Mouse (Mus musculus): ENCODE results near the gene Btbd17. TPM values are rescaled to one million over a fixed set of nuclear protein-coding genes. Genes with fewer than 3 reads are reported as not detected.

Gene Btbd17
- polyA plus RNA-seq (2015; fragmentation: Nextera tagmentation; extraction: Ambion mirVana) = 0.71 and 0.87 TPM in 2 replicates

DNA sequence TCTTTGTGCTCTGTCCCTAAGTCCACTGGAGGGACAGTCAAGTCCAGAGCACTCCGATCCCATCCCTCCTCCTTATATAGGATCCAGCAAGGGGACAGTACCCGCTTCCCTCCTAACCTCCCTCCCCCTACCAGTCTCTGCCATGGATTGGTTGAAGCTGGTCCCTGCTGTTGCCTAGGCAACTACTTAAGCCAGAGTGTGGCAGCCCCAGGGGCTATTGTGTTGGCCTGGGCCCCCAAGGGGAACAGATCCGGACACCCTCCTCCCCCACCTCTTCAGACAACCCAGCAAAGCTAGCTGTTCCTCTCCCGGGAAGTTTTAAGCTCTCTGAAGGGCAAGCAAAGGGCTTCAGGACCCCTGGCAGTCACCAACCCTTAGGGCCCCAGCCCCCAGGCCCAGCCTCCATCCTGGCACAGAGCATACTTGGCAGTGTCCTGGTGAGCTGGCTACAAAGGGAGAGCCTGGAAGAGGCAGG is at the start of gene Btbd17:
Gene Btbd17, minus strand, starts transcription at position 98 of the 475 bp plus-strand sequence.
- H3K9ac ChIP-seq (ENCODE audit: low read depth, low read length) = peak within 1 kb of the TSS; percentile 50

DNA sequence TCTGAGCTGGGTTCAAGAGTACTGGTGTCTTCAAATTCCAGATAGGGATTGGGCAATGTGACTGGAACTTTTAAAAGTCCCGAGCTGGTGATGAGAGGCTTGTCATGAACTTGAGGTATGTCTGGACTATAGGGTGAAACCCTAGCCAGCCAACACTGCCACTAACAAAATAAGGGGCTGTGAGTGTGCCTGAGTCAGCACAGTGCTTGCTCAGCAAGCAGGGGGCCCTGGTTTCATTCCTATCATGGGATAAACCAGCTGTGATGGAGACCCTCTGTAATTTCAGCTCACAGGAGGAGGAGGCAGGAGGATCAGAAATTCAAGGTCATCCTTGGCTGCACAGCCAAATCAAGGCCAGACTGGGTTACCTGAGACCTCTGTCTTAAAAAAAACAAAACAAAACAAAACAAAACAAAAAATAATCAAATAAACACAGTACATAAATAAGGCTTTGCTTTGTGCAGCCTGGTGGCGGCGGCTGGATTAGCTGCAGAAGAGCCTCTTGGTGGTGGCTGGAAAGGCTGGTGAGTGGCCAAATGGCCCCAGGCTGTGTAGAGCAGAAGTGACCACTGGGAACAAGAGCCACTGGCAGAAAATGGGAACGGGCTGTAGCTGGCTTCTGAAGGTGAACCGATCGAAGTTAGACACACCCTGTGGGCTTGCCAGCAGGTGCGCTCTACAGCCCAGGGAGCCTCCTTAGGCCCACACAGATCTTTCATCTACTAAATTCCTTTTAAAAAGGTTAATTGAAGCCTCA is 48.9 kb upstream of the Btbd17 start:
- Histone ChIP-seq H3K4me1 (ENCODE audit: control insufficient read depth, insufficient read depth, low read length) (no peaks in the 10 kb centered on the region; the same call in 1 of the 2 replicates), H3K4me3 (ENCODE audit: low read length) (no peak overlapping the region), H3K27ac (ENCODE audit: low read length) (no peak overlapping the region), H3K36me3 (ENCODE audit: control insufficient read depth, insufficient read depth, low read length) (no peaks in the 10 kb centered on the region), H3K9ac (ENCODE audit: low read depth, low read length) (no peak overlapping the region), H3K4me2 (ENCODE audit: low read depth, low read length) (no peak overlapping the region), H3K9me3 (ENCODE audit: control insufficient read depth, low read length) (no peaks in the 10 kb centered on the region), H3K27me3 (replicated peaks; ENCODE audit: control insufficient read depth, insufficient read depth, low read length) (no peaks in the 10 kb centered on the region)
- 65% methylated on average over 7 of the region's 7 CpGs for WGBS
- no peak for ATAC-seq

More for the DNA sequence above, at the start of gene Btbd17:
- no peaks in the 10 kb centered on the region for H3K36me3 ChIP-seq (ENCODE audit: control insufficient read depth, insufficient read depth, low read length)
- no peaks in the 10 kb centered on the region for H3K9me3 ChIP-seq (ENCODE audit: control insufficient read depth, low read length)
- 11% methylated on average over 4 of the region's 4 CpGs for WGBS
- H3K27ac ChIP-seq (ENCODE audit: low read length) = peak within 1 kb of the TSS; percentile 28; the same call in 1 of the 2 replicates
- H3K4me2 ChIP-seq (ENCODE audit: low read depth, low read length) = peak within 1 kb of the TSS; percentile 69
- peak; percentile 41; the same call in 1 of the 2 replicates for ATAC-seq
- H3K27me3 ChIP-seq (replicated peaks; ENCODE audit: control insufficient read depth, insufficient read depth, low read length) = peaks cover 30% of the 10 kb centered on the region
- peak within 1 kb of the TSS; percentile 49 for H3K4me3 ChIP-seq (ENCODE audit: low read length)
- peaks cover 16% of the 10 kb centered on the region for H3K4me1 ChIP-seq (ENCODE audit: control insufficient read depth, insufficient read depth, low read length)

DNA sequence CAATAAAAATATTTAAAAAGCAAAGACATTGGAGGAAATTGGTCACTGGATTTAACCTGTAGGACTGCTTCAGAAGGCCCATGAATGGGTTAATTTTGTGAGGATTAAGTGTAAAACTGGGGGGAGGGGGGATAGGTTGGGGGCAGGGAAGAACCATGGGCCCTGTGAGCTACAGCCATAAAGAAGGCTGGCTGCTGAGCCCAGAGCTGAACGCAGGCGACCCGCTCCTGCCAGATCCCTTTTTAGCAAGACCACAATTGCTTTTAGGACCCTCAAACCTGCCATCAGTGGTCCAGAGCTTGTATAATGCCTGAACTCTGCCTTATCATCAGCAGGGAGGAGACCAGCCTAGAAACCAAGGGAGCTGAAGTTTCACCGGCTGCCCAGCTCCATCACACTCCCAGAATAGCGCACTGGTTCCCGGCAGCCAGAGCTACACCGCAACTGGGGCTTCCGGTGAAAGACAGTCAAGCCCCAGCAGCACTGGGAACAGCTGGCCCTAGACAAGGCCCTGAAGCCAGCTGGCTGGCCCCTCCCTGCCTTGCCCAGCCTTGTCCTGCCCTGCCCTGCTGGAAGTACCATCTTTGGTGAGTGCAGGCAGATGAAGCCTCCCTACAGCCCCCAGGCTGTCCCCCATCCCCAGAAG is 48.2 kb upstream of the Btbd17 start:
- 17% methylated on average over 8 of the region's 8 CpGs for WGBS
- Histone ChIP-seq H3K9ac (ENCODE audit: low read depth, low read length) (no peak overlapping the region), H3K4me3 (ENCODE audit: low read length) (no peak overlapping the region)

DNA sequence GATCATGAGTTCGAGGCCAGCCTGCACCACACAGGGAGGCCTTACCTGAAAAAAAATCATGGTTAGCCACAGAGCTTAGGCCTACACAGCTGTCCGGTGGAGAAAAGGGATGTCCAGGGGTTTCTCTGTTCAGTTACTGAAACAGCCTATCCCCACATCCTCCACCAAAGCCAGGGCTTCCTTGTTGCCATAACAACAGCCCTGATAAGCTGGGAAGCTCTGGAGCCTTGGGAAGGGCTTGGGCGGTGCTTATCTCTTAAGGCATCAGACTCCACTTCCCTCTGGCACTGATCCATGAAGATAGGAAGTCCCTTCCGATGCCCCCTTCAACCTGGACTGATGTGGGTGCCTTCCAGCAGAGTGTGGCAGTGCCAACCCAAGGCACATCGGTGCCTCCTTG is 37.4 kb upstream of the Btbd17 start:
- H3K36me3 ChIP-seq (ENCODE audit: control insufficient read depth, insufficient read depth, low read length) = no peaks in the 10 kb centered on the region
- H3K9ac ChIP-seq (ENCODE audit: low read depth, low read length) = no peak overlapping the region
- H3K4me2 ChIP-seq (ENCODE audit: low read depth, low read length) = no peak overlapping the region
- ATAC-seq = no peak
- 0 out of 2 replicates have a peak, but pooled peaks cover 2% of the 10 kb centered on the region for H3K9me3 ChIP-seq (ENCODE audit: control insufficient read depth, low read length)
- H3K27me3 ChIP-seq (replicated peaks; ENCODE audit: control insufficient read depth, insufficient read depth, low read length) = no peaks in the 10 kb centered on the region
- no peak overlapping the region for H3K4me3 ChIP-seq (ENCODE audit: low read length)
- WGBS = 44% methylated on average over 5 of the region's 5 CpGs
- H3K27ac ChIP-seq (ENCODE audit: low read length) = no peak overlapping the region
- peaks cover 18% of the 10 kb centered on the region for H3K4me1 ChIP-seq (ENCODE audit: control insufficient read depth, insufficient read depth, low read length)

More for the DNA sequence above, 48.2 kb upstream of the Btbd17 start:
- H3K27me3 ChIP-seq (replicated peaks; ENCODE audit: control insufficient read depth, insufficient read depth, low read length) = no peaks in the 10 kb centered on the region
- H3K27ac ChIP-seq (ENCODE audit: low read length) = no peak overlapping the region
- H3K4me1 ChIP-seq (ENCODE audit: control insufficient read depth, insufficient read depth, low read length) = no peaks in the 10 kb centered on the region; the same call in 1 of the 2 replicates
- H3K4me2 ChIP-seq (ENCODE audit: low read depth, low read length) = no peak overlapping the region
- peak; percentile 77 for ATAC-seq
- H3K9me3 ChIP-seq (ENCODE audit: control insufficient read depth, low read length) = no peaks in the 10 kb centered on the region
- H3K36me3 ChIP-seq (ENCODE audit: control insufficient read depth, insufficient read depth, low read length) = no peaks in the 10 kb centered on the region

DNA sequence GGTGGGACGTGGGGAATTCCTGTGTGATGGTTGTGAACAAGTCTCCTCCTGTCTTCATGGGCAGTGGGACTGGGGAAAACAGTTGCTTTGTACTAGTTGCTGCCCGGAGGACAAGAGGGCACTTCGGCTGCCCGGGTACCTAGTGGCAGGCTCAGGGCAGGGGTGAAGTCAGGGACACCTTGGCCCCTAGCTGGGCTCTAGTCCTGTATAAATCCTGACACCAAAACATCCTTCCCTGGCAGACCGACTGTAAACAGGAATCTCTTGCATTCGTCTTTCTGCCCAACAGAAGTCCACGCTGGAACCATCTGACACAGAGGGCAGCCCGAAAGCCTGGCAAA is 34.7 kb upstream of the Btbd17 start:
- ATAC-seq = 0 out of 2 replicates have a peak, but pooled peaks have one; percentile 34
- 21% methylated on average over 8 of the region's 8 CpGs for WGBS

DNA sequence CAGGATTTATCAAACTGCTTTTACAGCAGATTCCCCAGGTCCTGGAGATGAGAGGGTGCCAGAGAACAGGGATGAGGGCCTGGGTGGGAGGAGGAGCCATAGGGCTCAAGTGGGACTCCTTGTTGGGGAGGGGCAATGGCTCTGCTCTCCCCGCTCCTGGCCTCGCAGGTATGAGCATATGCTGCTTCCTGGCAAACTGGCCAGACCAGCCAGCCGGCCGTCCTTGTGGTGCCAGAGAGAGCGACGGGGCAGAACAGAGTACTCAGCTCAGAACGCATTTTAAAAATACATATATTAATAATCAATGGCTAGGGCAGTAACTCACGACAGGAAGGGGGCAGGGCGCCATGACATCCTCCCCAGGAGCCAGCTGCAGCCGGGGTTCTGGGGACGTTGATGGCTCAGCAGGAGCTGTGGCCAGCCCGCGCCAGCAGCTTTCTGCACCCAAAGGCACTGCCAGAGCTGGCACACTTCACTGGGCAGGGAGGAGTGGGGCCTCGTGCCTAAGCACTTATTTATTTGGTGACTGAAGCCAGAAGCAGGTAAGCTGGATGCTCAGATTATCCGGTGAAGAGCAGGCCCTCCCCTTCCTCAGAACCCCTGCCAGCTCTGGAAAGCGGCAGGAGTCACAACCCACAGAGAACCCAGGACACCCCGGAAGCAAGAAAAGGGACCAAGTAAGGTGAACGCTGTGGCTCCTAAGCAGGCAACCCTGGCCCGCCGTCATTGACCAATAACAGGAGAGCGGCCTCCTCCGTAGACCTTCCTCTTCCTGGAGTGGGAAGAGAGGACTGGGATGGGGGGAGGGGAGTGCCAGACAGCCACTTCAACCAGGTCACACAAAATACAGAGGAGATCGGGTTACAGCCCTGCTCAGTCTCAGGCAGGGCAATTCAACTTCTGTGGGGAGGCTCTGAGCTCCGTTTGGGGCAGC is 34.0 kb upstream of the Btbd17 start:
- H3K9ac ChIP-seq (ENCODE audit: low read depth, low read length) = peak overlapping the region; percentile 66
- H3K4me1 ChIP-seq (ENCODE audit: control insufficient read depth, insufficient read depth, low read length) = peaks cover 18% of the 10 kb centered on the region
- H3K4me3 ChIP-seq (ENCODE audit: low read length) = peak overlapping the region; percentile 41
- H3K36me3 ChIP-seq (ENCODE audit: control insufficient read depth, insufficient read depth, low read length) = no peaks in the 10 kb centered on the region
- peak overlapping the region; percentile 64 for H3K27ac ChIP-seq (ENCODE audit: low read length)
- no peaks in the 10 kb centered on the region for H3K9me3 ChIP-seq (ENCODE audit: control insufficient read depth, low read length)
- H3K4me2 ChIP-seq (ENCODE audit: low read depth, low read length) = peak overlapping the region; percentile 72
- no peaks in the 10 kb centered on the region for H3K27me3 ChIP-seq (replicated peaks; ENCODE audit: control insufficient read depth, insufficient read depth, low read length)
- ATAC-seq = peak; percentile 87
- 8% methylated on average over 24 of the region's 24 CpGs for WGBS

More for the DNA sequence above, 34.7 kb upstream of the Btbd17 start:
- peak overlapping the region; percentile 41 for H3K4me3 ChIP-seq (ENCODE audit: low read length)
- H3K4me1 ChIP-seq (ENCODE audit: control insufficient read depth, insufficient read depth, low read length) = peaks cover 18% of the 10 kb centered on the region
- no peaks in the 10 kb centered on the region for H3K27me3 ChIP-seq (replicated peaks; ENCODE audit: control insufficient read depth, insufficient read depth, low read length)
- no peaks in the 10 kb centered on the region for H3K36me3 ChIP-seq (ENCODE audit: control insufficient read depth, insufficient read depth, low read length)
- H3K9me3 ChIP-seq (ENCODE audit: control insufficient read depth, low read length) = no peaks in the 10 kb centered on the region
- H3K4me2 ChIP-seq (ENCODE audit: low read depth, low read length) = peak overlapping the region; percentile 72
- peak overlapping the region; percentile 66 for H3K9ac ChIP-seq (ENCODE audit: low read depth, low read length)
- H3K27ac ChIP-seq (ENCODE audit: low read length) = peak overlapping the region; percentile 64

DNA sequence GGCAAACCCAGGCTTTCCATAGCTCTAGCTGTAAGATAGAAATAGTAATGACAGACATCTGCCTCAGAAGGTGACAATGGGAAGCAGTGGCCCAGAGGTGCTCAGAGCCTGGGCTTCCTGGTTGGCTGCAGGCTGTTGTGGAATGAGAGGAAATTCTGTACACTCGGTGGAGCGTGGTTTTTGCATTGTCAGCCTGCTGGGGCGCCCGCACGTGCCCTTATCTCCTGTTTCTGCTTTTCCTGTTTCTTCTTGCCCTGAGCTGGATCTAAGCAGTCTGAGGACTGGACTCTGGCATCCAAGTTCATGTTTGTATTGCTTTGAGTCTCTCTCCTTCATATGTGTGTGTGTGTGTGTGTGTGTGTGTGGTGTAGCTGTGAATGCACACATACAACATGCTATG is 30.9 kb upstream of the Btbd17 start:
- ATAC-seq = peak; percentile 53
- no peak overlapping the region for H3K9ac ChIP-seq (ENCODE audit: low read depth, low read length)
- H3K27me3 ChIP-seq (replicated peaks; ENCODE audit: control insufficient read depth, insufficient read depth, low read length) = no peaks in the 10 kb centered on the region
- no peak overlapping the region for H3K4me3 ChIP-seq (ENCODE audit: low read length)
- H3K4me1 ChIP-seq (ENCODE audit: control insufficient read depth, insufficient read depth, low read length) = peaks cover 26% of the 10 kb centered on the region
- H3K4me2 ChIP-seq (ENCODE audit: low read depth, low read length) = no peak overlapping the region
- H3K36me3 ChIP-seq (ENCODE audit: control insufficient read depth, insufficient read depth, low read length) = no peaks in the 10 kb centered on the region
- whole genome bisulfite sequencing = 58% methylated on average over 5 of the region's 5 CpGs
- no peak overlapping the region for H3K27ac ChIP-seq (ENCODE audit: low read length)
- H3K9me3 ChIP-seq (ENCODE audit: control insufficient read depth, low read length) = no peaks in the 10 kb centered on the region

DNA sequence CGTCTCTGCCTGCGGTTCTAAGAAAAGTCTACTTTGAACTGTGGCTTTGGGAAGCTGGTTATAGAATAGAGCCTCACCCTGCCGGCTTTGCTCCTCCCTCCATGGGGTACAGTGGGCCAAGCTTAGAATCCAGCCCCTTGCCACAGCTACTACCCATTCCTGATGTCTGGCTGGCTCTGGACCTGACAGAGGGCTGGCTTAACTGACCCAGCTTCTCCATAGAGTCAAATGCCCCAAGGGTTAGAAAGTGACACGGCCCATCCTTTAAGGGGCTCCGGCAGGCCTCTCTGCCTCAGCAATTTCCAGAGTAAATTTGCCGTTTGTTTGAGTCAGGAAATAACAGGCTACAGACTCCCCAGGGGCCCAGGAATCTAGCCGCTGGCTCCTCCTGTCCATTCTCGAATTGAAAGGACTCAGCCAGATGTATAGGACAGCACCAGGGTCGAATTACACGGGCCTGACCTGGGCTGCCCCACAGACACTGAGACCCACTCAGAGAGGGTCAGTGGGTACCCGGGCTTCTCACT is 27.5 kb upstream of the Btbd17 start:
- WGBS = 14% methylated on average over 11 of the region's 11 CpGs
- Histone ChIP-seq H3K27me3 (replicated peaks; ENCODE audit: control insufficient read depth, insufficient read depth, low read length) (no peaks in the 10 kb centered on the region), H3K4me1 (ENCODE audit: control insufficient read depth, insufficient read depth, low read length) (peaks cover 8% of the 10 kb centered on the region; the same call in 1 of the 2 replicates), H3K36me3 (ENCODE audit: control insufficient read depth, insufficient read depth, low read length) (no peaks in the 10 kb centered on the region), H3K4me2 (ENCODE audit: low read depth, low read length) (no peak overlapping the region), H3K9me3 (ENCODE audit: control insufficient read depth, low read length) (no peaks in the 10 kb centered on the region), H3K9ac (ENCODE audit: low read depth, low read length) (no peak overlapping the region), H3K27ac (ENCODE audit: low read length) (no peak overlapping the region), H3K4me3 (ENCODE audit: low read length) (no peak overlapping the region)
- ATAC-seq = no peak
